Comparison of ENCODE assay signal across 25 mouse cellular contexts in genomic region chr2:42260677-42261076, GRCm38 (mm10).
DNase-seq lines count a peak whose midpoint lies in the region; ATAC-seq and TF ChIP-seq lines count a peak whose summit lies in the region.
"Had no signal": no experiment of that assay in that cellular context is flagged by ENCODE, and none has a peak within 500 bp of the region (broad histone marks: within the 10 kb centered on the region; RNA-seq: fewer than 3 reads in every experiment).

No protein-coding gene starts in this region.

- ATAC-seq in hindbrain, embryonic 14.5 days (ENCODE audit: low FRiP score), result peak; percentile 51; the same call in 1 of the 2 replicates
- no peak for ATAC-seq in hindbrain, embryonic 12.5 days (ENCODE audit: low FRiP score)
- ATAC-seq in limb, embryonic 14.5 days (ENCODE audit: low FRiP score, low read depth), result no peak
- no peak for ATAC-seq in midbrain, postnatal 0 days (ENCODE audit: low FRiP score)
- no peak for ATAC-seq in midbrain, embryonic 16.5 days
- ATAC-seq: activated CD4-positive, CD25-positive, alpha-beta regulatory T cell, adult 4 months; forebrain, postnatal 0 days; lung, postnatal 0 days had no signal

- WGBS in hindbrain, embryonic 14.5 days, result 46% methylated on average over 2 of the region's 2 CpGs
- WGBS in hindbrain, embryonic 12.5 days, result 34% methylated on average over 2 of the region's 2 CpGs
- 49% methylated on average over 2 of the region's 2 CpGs for WGBS in limb, embryonic 14.5 days
- WGBS in limb, embryonic 10.5 days, result 83% methylated on average over 2 of the region's 2 CpGs
- WGBS in midbrain, postnatal 0 days, result 43% methylated on average over 2 of the region's 2 CpGs
- WGBS in midbrain, embryonic 16.5 days, result 49% methylated on average over 2 of the region's 2 CpGs

- H3K9ac ChIP-seq in hindbrain, embryonic 14.5 days, result no peak overlapping the region
- no peak overlapping the region for H3K9ac ChIP-seq in hindbrain, embryonic 12.5 days
- H3K9ac ChIP-seq in limb, embryonic 14.5 days (ENCODE audit: low read depth, low read length, severe bottlenecking), result no peak overlapping the region
- H3K9ac ChIP-seq in midbrain, postnatal 0 days (replicated peaks; ENCODE audit: low read length, poor library complexity, severe bottlenecking), result no peak overlapping the region
- no peak overlapping the region for H3K9ac ChIP-seq in midbrain, embryonic 16.5 days (ENCODE audit: low read depth, low read length)
- H3K9ac ChIP-seq: embryonic facial prominence, embryonic 15.5 days; forebrain, embryonic 12.5 days; forebrain, postnatal 0 days; heart, embryonic 13.5 days; liver, embryonic 15.5 days had no signal

- H3K4me2 ChIP-seq in hindbrain, embryonic 14.5 days (replicated peaks), result no peak overlapping the region
- H3K4me2 ChIP-seq in hindbrain, embryonic 12.5 days (replicated peaks), result no peak overlapping the region
- no peak overlapping the region for H3K4me2 ChIP-seq in limb, embryonic 14.5 days (replicated peaks; ENCODE audit: low read depth, low read length, severe bottlenecking)
- no peak overlapping the region for H3K4me2 ChIP-seq in midbrain, postnatal 0 days (ENCODE audit: low read depth, low read length, poor library complexity, severe bottlenecking)
- H3K4me2 ChIP-seq in midbrain, embryonic 16.5 days (ENCODE audit: low read length), result no peak overlapping the region
- H3K4me2 ChIP-seq: embryonic facial prominence, embryonic 15.5 days; forebrain, embryonic 12.5 days; heart, embryonic 13.5 days; liver, embryonic 15.5 days had no signal

- no peaks in the 10 kb centered on the region for H3K4me1 ChIP-seq in hindbrain, embryonic 14.5 days (replicated peaks; ENCODE audit: control insufficient read depth, insufficient read depth, low read length)
- no peaks in the 10 kb centered on the region for H3K4me1 ChIP-seq in hindbrain, embryonic 12.5 days
- no peaks in the 10 kb centered on the region for H3K4me1 ChIP-seq in limb, embryonic 14.5 days (ENCODE audit: control insufficient read depth, insufficient read depth, low read length)
- no peaks in the 10 kb centered on the region for H3K4me1 ChIP-seq in limb, embryonic 10.5 days
- 0 out of 2 replicates have a peak, but pooled peaks cover 2% of the 10 kb centered on the region for H3K4me1 ChIP-seq in midbrain, postnatal 0 days (ENCODE audit: insufficient read depth, low read length)
- no peaks in the 10 kb centered on the region for H3K4me1 ChIP-seq in midbrain, embryonic 16.5 days (ENCODE audit: control insufficient read depth, insufficient read depth, low read length)
- H3K4me1 ChIP-seq: embryonic facial prominence, embryonic 15.5 days; forebrain, embryonic 12.5 days; hindbrain, embryonic 10.5 days; liver, embryonic 15.5 days had no signal

- no peak overlapping the region for H3K4me3 ChIP-seq in hindbrain, embryonic 14.5 days (replicated peaks; ENCODE audit: low read length)
- H3K4me3 ChIP-seq in hindbrain, embryonic 12.5 days, result no peak overlapping the region
- no peak overlapping the region for H3K4me3 ChIP-seq in limb, embryonic 14.5 days (replicated peaks; ENCODE audit: low read length)
- H3K4me3 ChIP-seq in limb, embryonic 10.5 days, result no peak overlapping the region
- H3K4me3 ChIP-seq in midbrain, postnatal 0 days (ENCODE audit: low read depth, low read length), result no peak overlapping the region
- no peak overlapping the region for H3K4me3 ChIP-seq in midbrain, embryonic 16.5 days (ENCODE audit: low read depth, low read length)
- H3K4me3 ChIP-seq: embryonic facial prominence, embryonic 15.5 days; forebrain, embryonic 12.5 days; heart, adult 2 months; heart, embryonic 13.5 days; hindbrain, embryonic 10.5 days; liver, embryonic 15.5 days had no signal

- peak; percentile 31 for DNase-seq in hindbrain, embryonic 14.5 days (ENCODE audit: low spot score)
- peak; percentile 20 for DNase-seq in limb, embryonic 14.5 days (ENCODE audit: low spot score)
- DNase-seq in limb, embryonic 10.5 days (ENCODE audit: low spot score), result no peak
- peak; percentile 30 for DNase-seq in midbrain, postnatal 0 days (ENCODE audit: low spot score)
- DNase-seq in adrenal gland, postnatal 36 days, result no peak
- DNase-seq: adrenal gland, adult 8-10 months; cerebellum, adult 11 months; forebrain, postnatal 0 days; heart, adult 2 months; heart, postnatal 10 days; kidney, adult 18-20 months; kidney, postnatal 14 days; layer of hippocampus, adult 9-11 months; thymus, adult 2 months; thymus, postnatal 36 days had no signal

- no peaks in the 10 kb centered on the region for H3K27me3 ChIP-seq in hindbrain, embryonic 14.5 days (ENCODE audit: control insufficient read depth, insufficient read depth, low read length)
- no peaks in the 10 kb centered on the region for H3K27me3 ChIP-seq in hindbrain, embryonic 12.5 days
- H3K27me3 ChIP-seq in limb, embryonic 14.5 days (ENCODE audit: control insufficient read depth, insufficient read depth, low read length), result no peaks in the 10 kb centered on the region
- no peaks in the 10 kb centered on the region for H3K27me3 ChIP-seq in limb, embryonic 10.5 days (ENCODE audit: low read depth, poor library complexity, severe bottlenecking)
- H3K27me3 ChIP-seq in midbrain, postnatal 0 days (ENCODE audit: insufficient read depth, low read length), result no peaks in the 10 kb centered on the region
- H3K27me3 ChIP-seq in midbrain, embryonic 16.5 days (ENCODE audit: control insufficient read depth, insufficient read depth, low read depth, low read length), result no peaks in the 10 kb centered on the region
- H3K27me3 ChIP-seq: embryonic facial prominence, embryonic 15.5 days; forebrain, embryonic 12.5 days; heart, embryonic 13.5 days; liver, embryonic 15.5 days had no signal

- H3K9me3 ChIP-seq in hindbrain, embryonic 14.5 days (ENCODE audit: control insufficient read depth, low read length), result no peaks in the 10 kb centered on the region
- H3K9me3 ChIP-seq in hindbrain, embryonic 12.5 days (replicated peaks), result no peaks in the 10 kb centered on the region
- no peaks in the 10 kb centered on the region for H3K9me3 ChIP-seq in limb, embryonic 14.5 days (ENCODE audit: control insufficient read depth, low read length)
- H3K9me3 ChIP-seq in limb, embryonic 10.5 days (replicated peaks), result no peaks in the 10 kb centered on the region
- no peaks in the 10 kb centered on the region for H3K9me3 ChIP-seq in midbrain, postnatal 0 days (ENCODE audit: low read length)
- no peaks in the 10 kb centered on the region for H3K9me3 ChIP-seq in midbrain, embryonic 16.5 days (replicated peaks; ENCODE audit: control insufficient read depth, low read length, poor library complexity, severe bottlenecking)
- H3K9me3 ChIP-seq: embryonic facial prominence, embryonic 15.5 days; forebrain, embryonic 12.5 days; heart, embryonic 13.5 days; hindbrain, embryonic 10.5 days; liver, embryonic 15.5 days had no signal

- TF ChIP-seq CTCF in midbrain, postnatal 0 days (IDR thresholded peaks at IDR 0.05), result no peak

- H3K27ac ChIP-seq in hindbrain, embryonic 14.5 days, result no peak overlapping the region
- H3K27ac ChIP-seq in hindbrain, embryonic 12.5 days, result no peak overlapping the region
- H3K27ac ChIP-seq in limb, embryonic 14.5 days (replicated peaks; ENCODE audit: low read depth, low read length), result no peak overlapping the region
- no peak overlapping the region for H3K27ac ChIP-seq in limb, embryonic 10.5 days
- no peak overlapping the region for H3K27ac ChIP-seq in midbrain, postnatal 0 days (ENCODE audit: low read depth, low read length)
- H3K27ac ChIP-seq in midbrain, embryonic 16.5 days (ENCODE audit: low read length), result no peak overlapping the region
- H3K27ac ChIP-seq: embryonic facial prominence, embryonic 15.5 days; forebrain, embryonic 12.5 days; heart, adult 2 months; heart, embryonic 13.5 days; hindbrain, embryonic 10.5 days; liver, embryonic 15.5 days; macrophage had no signal

- no peaks in the 10 kb centered on the region for H3K36me3 ChIP-seq in hindbrain, embryonic 14.5 days (replicated peaks; ENCODE audit: control insufficient read depth, insufficient read depth)
- no peaks in the 10 kb centered on the region for H3K36me3 ChIP-seq in hindbrain, embryonic 12.5 days
- H3K36me3 ChIP-seq in limb, embryonic 14.5 days (ENCODE audit: control insufficient read depth, insufficient read depth, low read length), result no peaks in the 10 kb centered on the region
- no peaks in the 10 kb centered on the region for H3K36me3 ChIP-seq in limb, embryonic 10.5 days
- no peaks in the 10 kb centered on the region for H3K36me3 ChIP-seq in midbrain, postnatal 0 days (ENCODE audit: insufficient read depth, low read length)
- no peaks in the 10 kb centered on the region for H3K36me3 ChIP-seq in midbrain, embryonic 16.5 days (ENCODE audit: control insufficient read depth, insufficient read depth, low read length)
- H3K36me3 ChIP-seq: embryonic facial prominence, embryonic 15.5 days; forebrain, embryonic 12.5 days; heart, embryonic 13.5 days; hindbrain, embryonic 10.5 days; liver, embryonic 15.5 days had no signal

- TF ChIP-seq POLR2A in limb, embryonic 14.5 days (IDR thresholded peaks at IDR 0.05; ENCODE audit: borderline replicate concordance, extremely low read depth, insufficient read depth, insufficient read length), result no peak

Comparison
In these comparisons a context has a peak if more than half of its experiments do, and no peak if none do; other contexts are left out.
1. DNase-seq: peak in hindbrain, embryonic 14.5 days (single experiment), limb, embryonic 14.5 days (single experiment) and midbrain, postnatal 0 days (single experiment); none in limb, embryonic 10.5 days (single experiment) and adrenal gland, postnatal 36 days (0 of 2).